Mouse (Mus musculus): ENCODE measurements around the gene Sulf2.

Sulf2 gene

GRCm38 (mm10) chr2:166059684-166060423 lies 95.6 kb downstream of the Sulf2 start:
- DNase-seq (ENCODE audit: low spot score in 2 of 2): peak; percentile 14 to 58

GRCm38 (mm10) chr2:166054002-166054539 lies 101.4 kb downstream of the Sulf2 start:
- DNase-seq (ENCODE audit: low spot score in 2 of 2): no peak

DNA sequence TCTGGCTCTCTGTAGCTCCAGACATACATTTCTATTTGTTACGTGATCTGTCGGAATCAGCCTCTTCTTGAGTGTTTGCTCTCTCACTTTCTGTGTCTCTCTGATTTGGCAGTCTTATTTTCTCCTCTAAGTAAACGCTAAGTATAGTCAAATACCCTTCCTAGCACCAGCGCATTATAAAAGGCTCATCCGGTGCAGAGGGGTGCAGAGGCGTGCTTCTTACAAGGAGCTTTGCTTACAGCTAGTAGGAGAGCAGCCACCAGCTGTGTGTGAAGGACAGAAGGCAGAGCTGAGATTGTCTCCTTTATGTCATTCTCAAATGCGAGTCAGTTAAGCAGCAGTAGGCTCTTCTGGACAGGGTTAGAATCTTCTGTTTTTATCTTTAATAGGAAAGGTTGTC lies 103.5 kb downstream of the Sulf2 start:
- no peak for DNase-seq (ENCODE audit: low spot score in 2 of 2)

DNA sequence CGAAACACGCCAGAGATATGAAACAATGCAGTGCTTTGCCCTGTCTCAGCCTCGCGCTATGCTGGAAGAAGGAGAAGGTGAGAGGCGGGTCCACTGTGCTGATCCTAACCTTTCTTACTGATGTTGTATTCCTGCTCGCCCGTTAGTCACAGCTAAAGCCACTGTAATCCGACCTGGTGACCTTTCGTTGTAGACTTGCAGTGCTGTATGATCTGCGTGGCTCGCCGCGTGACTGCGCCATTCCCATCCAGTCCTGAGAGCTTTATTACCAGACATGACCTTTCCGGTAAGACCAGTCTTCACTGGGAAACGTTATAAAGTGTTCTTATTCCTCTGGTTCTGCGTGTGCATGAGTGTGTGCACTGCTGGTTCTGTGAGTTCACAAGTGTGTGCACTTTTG lies 104.0 kb downstream of the Sulf2 start:
- no peak for DNase-seq (ENCODE audit: low spot score in 2 of 2)

GRCm38 (mm10) chr2:166048852-166049251 lies 106.6 kb downstream of the Sulf2 start:
- DNase-seq (ENCODE audit: low spot score in 2 of 2): no peak

GRCm38 (mm10) chr2:166047931-166048330 lies 107.5 kb downstream of the Sulf2 start:
- DNase-seq (ENCODE audit: low spot score in 2 of 2): no peak

DNA sequence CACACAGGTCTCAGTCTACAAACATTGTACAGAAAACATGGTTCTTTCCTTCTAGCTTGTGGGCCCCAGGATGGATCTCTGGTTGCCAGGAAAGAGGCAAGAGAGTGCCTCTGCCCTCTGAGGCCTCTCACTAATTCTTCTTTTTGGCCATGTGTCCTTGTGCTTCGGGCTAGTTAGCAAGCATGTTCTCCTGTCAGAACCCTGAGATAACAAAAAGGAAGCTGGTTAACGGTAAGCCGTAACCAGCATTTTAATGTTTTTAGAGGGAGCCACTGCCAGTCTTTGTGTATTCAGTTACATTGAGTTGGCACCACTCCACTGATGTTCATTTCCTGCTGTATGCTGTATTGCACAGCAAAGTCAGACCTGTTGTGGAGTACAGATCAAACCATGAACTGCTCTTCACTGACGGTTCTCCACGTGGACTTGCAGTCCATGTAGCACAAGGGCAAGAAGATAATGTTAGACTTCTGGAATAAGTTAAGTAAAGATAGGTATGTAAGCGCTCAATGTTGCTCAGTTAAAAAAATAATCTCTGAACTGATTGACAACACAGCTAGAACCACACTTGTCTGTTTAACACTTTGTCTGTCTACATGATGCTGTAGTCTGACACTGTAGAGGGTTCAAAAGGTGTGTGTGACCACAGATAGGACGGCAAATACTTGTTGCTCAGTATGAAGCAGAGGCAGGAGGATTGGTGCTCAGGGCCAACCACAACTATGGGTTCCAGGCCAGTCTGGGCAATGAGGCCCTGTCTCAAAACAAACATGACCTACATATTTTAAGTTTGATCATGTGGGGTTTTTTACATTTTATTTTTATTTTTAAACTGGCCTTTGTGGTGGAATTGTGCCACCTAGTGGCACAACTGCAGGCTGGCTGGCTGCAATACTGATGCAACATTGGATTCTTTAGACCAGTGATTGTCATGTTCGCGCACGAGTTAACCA lies 109.6 kb downstream of the Sulf2 start:
- peak in 1 of 2 experiments; percentile 33 for DNase-seq (ENCODE audit: low spot score in 2 of 2)

DNA sequence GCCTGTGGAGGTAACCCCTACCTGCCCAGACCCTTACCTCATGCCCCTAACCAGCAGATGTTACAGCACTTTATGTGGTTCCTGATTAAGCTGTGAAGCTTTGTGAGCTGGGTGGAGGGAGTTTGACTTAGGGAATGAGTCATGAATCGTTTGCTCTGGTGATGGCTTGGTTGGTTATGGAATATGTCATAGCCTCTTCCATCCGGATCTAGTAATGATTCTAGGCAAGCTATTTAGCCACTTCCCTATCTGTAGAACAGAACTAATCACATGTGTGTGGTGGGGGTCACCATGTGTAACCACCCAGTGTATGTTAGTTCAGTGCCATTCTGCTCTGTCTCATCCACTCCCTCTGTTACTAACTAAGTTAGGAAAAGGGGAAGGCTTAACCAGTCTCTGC lies 110.5 kb downstream of the Sulf2 start:
- no peak for DNase-seq (ENCODE audit: low spot score in 2 of 2)

DNA sequence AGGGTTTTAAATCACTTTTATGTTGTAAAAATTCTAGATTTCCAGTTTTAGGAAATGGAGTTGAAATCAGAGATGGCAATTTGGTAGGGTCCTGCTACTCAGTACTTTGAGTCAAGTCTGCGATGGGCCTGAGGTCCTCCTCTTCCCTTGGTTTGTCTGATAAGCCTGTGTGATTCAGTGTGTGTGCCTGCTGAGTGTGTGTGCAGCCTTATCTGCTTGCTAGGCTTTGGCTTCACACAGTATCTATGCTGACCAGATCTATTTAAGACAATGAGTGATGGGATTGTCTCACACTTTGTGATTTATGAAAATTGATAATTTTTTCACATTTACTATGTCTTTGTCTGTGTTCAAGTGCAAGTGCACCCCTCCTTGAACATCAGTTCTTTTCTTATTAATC lies 112.9 kb downstream of the Sulf2 start:
- no peak for DNase-seq (ENCODE audit: low spot score in 2 of 2)

GRCm38 (mm10) chr2:166039681-166040080 lies 115.8 kb downstream of the Sulf2 start:
- no peak for DNase-seq (ENCODE audit: low spot score in 2 of 2)

GRCm38 (mm10) chr2:166035725-166036124 lies 119.7 kb downstream of the Sulf2 start:
- DNase-seq (ENCODE audit: low spot score in 2 of 2): peak; percentile 75 to 80

- DNase-seq (ENCODE audit: low spot score in 2 of 2): no peak
Observed at GRCm38 (mm10) chr2:166034967-166035490, 120.4 kb downstream of the Sulf2 start.

- DNase-seq (ENCODE audit: low spot score in 2 of 2): no peak
Observed at GRCm38 (mm10) chr2:166032628-166033027, 122.8 kb downstream of the Sulf2 start.

DNA sequence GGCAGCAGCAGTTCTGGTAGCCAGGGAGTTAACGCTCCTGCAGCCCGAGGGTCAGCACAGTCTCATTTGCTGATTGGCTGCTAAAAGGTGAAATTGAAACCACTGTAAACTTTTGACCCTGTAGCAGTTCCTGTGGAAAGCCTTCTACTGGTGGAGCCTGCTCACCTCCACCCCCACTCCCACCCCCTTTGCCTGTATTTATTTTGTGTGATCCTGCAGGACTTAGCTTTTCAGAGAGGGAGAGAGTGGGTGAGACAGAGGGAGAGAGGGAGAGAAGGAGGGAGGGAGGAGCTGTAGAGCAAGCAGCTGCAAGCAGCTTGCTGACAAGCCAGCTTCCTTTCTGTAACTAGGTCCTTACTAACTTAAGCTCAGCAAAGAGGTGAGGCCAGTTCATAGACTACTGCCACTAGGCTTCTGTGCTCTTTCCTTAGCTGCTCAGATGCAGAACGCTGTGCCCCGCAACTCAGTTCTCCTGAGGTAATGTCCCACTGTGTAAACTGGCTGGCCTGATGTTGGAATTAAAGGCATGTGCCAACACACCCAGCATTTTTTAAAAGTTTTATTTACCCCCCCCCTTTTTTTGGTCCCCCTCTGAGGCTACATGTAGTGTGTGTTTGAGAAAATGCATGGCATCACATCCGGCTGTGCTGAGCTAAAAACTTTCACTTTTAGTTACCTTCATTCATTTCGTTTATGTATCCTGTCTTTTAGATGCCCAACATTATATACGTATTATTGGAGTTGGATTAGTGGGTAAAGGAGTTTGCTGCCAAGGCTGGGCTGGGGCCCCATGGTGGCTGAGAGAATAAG lies 124.1 kb downstream of the Sulf2 start:
- DNase-seq (ENCODE audit: low spot score in 2 of 2): peak; percentile 35 to 44

DNA sequence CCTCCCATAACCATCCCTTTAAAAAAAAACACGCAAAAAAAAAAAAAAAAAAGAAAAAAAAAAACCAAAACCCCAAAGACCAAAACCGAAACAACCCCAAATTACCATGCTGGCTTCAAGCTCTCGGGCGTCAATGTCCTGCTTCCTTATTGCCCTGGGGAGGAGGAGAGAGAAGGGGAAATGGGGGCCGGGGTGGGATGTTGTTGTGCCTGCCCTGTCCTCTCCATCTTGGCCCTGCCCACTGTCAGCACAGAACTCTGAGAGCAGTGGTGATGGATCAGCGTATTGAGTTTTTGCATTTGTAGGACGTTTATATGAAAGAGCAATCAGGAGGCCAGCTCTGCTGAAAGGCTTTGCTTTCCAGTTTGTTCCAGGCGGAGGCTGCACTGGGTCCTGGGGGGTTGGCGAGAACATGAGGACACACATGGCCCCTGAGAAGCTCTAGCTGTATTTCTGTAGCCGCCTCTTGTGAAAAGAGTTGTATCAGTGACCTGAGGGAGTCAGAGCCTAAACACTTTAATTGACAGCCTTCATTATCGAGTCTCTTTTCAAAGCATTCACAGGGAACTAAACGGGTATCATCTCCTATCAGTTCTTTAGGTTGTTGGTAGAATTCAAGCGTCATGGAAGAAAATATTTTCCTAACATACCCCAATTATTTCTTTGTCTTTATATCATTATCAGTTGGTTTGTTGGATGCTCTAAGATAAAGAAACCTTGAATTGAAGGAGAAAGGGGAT lies 125.0 kb downstream of the Sulf2 start:
- DNase-seq (ENCODE audit: low spot score in 2 of 2): no peak

DNA sequence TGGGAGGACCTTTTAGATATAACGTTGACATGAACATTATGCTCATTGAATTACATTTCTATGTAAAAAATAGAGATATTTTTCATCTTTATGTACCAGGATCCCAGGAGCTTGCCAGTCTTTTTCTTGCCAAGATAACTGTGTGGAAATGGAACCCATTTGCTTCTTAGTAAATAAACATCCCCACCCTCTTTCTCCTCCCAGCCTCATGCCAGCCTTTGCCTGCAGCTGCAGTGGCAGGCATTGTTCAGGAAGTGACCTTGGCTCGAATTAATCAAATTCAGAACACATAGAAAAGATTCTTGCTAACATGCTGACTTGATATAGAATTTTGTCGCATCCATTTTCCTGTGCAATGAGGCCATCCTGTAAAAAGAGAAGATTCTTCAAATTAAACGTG lies 126.2 kb downstream of the Sulf2 start:
- no peak for DNase-seq (ENCODE audit: low spot score in 2 of 2)

DNA sequence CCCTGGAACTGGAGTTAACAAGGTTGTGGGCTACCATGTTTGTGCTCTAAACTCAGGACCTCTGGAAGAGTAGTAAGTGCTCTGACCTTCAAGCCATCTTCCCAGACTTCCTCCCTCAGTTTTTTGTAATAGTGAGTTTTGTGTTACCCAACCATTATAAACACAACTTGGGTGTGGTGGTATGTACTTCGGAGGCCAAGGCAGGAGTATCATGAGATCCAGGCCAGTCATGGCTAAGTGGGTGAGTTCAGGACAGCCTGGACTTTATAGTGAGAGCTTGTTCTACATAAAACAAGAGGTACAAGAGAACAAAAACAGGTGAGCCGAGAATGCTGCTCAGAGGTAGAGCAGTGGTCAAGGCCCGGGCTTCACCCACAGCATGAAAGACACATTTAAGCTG lies 127.6 kb downstream of the Sulf2 start:
- no peak for DNase-seq (ENCODE audit: low spot score in 2 of 2)

DNA sequence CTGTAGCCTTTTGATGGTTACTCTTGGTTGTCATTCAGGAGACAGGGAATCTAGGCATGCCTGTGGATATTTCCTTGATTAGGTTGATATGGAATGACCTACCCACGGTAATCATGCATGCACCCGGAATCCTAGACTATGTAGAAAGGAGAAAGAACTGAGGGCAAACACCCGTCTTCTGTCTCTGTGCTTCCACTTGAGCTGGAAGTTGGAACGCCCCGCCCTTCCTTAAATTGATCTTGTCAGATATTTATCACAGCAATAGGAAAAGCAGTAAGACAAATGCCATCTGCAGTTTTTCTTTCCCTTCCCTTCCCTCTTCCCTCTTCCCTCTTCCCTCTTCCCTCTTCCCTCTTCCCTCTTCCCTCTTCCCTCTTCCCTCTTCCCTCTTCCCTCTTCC lies 129.5 kb downstream of the Sulf2 start:
- no peak for DNase-seq (ENCODE audit: low spot score in 2 of 2)

DNA sequence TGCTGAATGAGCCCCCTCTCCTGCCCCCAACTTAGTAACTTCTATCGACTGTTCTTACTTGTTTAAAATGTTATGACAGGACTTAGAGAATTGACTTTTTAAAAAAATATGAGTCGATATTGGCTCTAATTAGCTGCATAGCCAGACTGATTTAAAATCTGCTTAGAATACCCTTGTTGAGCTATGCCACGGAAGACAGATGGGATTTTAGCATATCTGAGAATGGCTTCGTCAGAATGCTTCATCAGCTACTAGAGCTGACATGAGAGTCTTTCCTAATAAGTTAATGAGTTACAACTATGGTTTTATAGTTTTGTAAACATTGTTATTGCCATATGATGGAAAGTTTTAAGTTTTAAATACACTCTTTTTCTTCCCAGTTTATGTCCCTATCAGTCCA lies 130.8 kb downstream of the Sulf2 start:
- no peak for DNase-seq (ENCODE audit: low spot score in 2 of 2)

DNA sequence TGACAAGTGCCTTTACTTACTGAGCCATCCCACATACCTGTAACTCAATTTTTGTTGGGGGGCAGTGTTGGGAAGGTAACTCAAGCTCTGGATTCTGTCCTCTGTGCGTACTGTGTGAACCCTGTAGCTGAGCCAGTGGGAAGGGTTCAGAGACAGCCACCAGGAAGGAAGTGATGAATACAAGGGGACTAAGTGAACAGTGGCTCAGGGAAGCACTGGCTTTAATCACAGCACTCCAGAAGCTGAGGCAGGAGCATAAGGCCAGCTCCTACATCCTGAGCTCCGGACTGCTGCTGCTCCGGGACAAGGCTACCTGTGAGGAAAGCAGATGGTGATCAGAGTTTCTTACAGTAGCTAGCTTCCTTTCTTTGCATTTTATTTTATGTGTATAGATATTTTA lies 131.4 kb downstream of the Sulf2 start:
- no peak for DNase-seq (ENCODE audit: low spot score in 2 of 2)

Data from thymus, postnatal 10 days (tissue).